In genomic region chr7:82868309-82869230, GRCm38 (mm10) we compare ENCODE assay signal across 8 mouse cellular contexts. TPM values are rescaled to one million over a fixed set of nuclear protein-coding genes. Genes with fewer than 3 reads are reported as not detected.
DNase-seq lines count a peak whose midpoint lies in the region; ATAC-seq and TF ChIP-seq lines count a peak whose summit lies in the region.

No protein-coding gene starts in this region.

- DNase-seq in 3134 (ENCODE audit: extremely low read depth, insufficient read length, low spot score), result peak; percentile 20
- DNase-seq in T-cell, adult 2 months (ENCODE audit: low spot score), result peak; percentile 68
- DNase-seq in embryo, embryonic 11.5 days (ENCODE audit: low read depth, low spot score), result peak; percentile 49
- DNase-seq in heart, embryonic 10.5 days (ENCODE audit: low spot score), result peak; percentile 78
- DNase-seq in thymus, adult 2 months, result peak; percentile 62

- TF ChIP-seq CTCF in thymus, adult 2 months (IDR thresholded peaks at IDR 0.05; ENCODE audit: borderline replicate concordance, control insufficient read depth, extremely low read depth, insufficient read depth, low read length, poor library complexity), result no peak

- peak overlapping the region; percentile 94 for H3K4me3 ChIP-seq in heart, embryonic 10.5 days
- H3K4me3 ChIP-seq in kidney, embryonic 15.5 days (replicated peaks), result peak overlapping the region; percentile 92
- peak overlapping the region; percentile 69 for H3K4me3 ChIP-seq in liver, embryonic 12.5 days
- H3K4me3 ChIP-seq in neural tube, embryonic 12.5 days, result peak overlapping the region; percentile 100
- H3K4me3 ChIP-seq in thymus, adult 2 months (ENCODE audit: control insufficient read depth, insufficient read depth, low read length), result peak overlapping the region; percentile 97

- H3K4me1 ChIP-seq in heart, embryonic 10.5 days, result peaks cover 27% of the 10 kb centered on the region
- peaks cover 33% of the 10 kb centered on the region for H3K4me1 ChIP-seq in kidney, embryonic 15.5 days
- peaks cover 44% of the 10 kb centered on the region for H3K4me1 ChIP-seq in liver, embryonic 12.5 days
- peaks cover 33% of the 10 kb centered on the region for H3K4me1 ChIP-seq in neural tube, embryonic 12.5 days
- H3K4me1 ChIP-seq in thymus, adult 2 months (replicated peaks; ENCODE audit: control insufficient read depth, insufficient read depth, low read length), result peaks cover 18% of the 10 kb centered on the region

- WGBS in heart, embryonic 10.5 days, result under 1% methylated on average over 56 of the region's 56 CpGs
- under 1% methylated on average over 56 of the region's 56 CpGs for WGBS in kidney, embryonic 15.5 days
- under 1% methylated on average over 56 of the region's 56 CpGs for WGBS in liver, embryonic 12.5 days (ENCODE audit: insufficient replicate concordance)
- under 1% methylated on average over 56 of the region's 56 CpGs for WGBS in neural tube, embryonic 12.5 days
- WGBS in thymus, adult 2 months, result 25% methylated on average over 56 of the region's 56 CpGs

- H3K9me3 ChIP-seq in heart, embryonic 10.5 days, result no peaks in the 10 kb centered on the region
- H3K9me3 ChIP-seq in kidney, embryonic 15.5 days (replicated peaks), result no peaks in the 10 kb centered on the region
- H3K9me3 ChIP-seq in liver, embryonic 12.5 days (replicated peaks), result no peaks in the 10 kb centered on the region
- H3K9me3 ChIP-seq in neural tube, embryonic 12.5 days, result no peaks in the 10 kb centered on the region

- H3K4me2 ChIP-seq in kidney, embryonic 15.5 days, result peak overlapping the region; percentile 95
- H3K4me2 ChIP-seq in liver, embryonic 12.5 days, result peak overlapping the region; percentile 87
- H3K4me2 ChIP-seq in neural tube, embryonic 12.5 days (replicated peaks), result peak overlapping the region; percentile 96

- no peak for ATAC-seq in kidney, embryonic 15.5 days (replicated peaks; ENCODE audit: low FRiP score)
- ATAC-seq in liver, embryonic 12.5 days, result no peak
- ATAC-seq in neural tube, embryonic 12.5 days (ENCODE audit: low FRiP score, low read depth), result no peak

- H3K36me3 ChIP-seq in heart, embryonic 10.5 days, result peaks cover 14% of the 10 kb centered on the region
- peaks cover 15% of the 10 kb centered on the region for H3K36me3 ChIP-seq in kidney, embryonic 15.5 days
- H3K36me3 ChIP-seq in liver, embryonic 12.5 days, result 0 out of 2 replicates have a peak, but pooled peaks cover 6% of the 10 kb centered on the region
- H3K36me3 ChIP-seq in neural tube, embryonic 12.5 days, result peaks cover 24% of the 10 kb centered on the region
- 0 out of 2 replicates have a peak, but pooled peaks cover 3% of the 10 kb centered on the region for H3K36me3 ChIP-seq in thymus, adult 2 months (ENCODE audit: control insufficient read depth, insufficient read depth, low read length)

- H3K27ac ChIP-seq in heart, embryonic 10.5 days, result peak overlapping the region; percentile 99
- peak overlapping the region; percentile 99 for H3K27ac ChIP-seq in kidney, embryonic 15.5 days
- 0 out of 2 replicates have a peak overlapping the region, but pooled peaks have one; percentile 84 for H3K27ac ChIP-seq in liver, embryonic 12.5 days
- H3K27ac ChIP-seq in neural tube, embryonic 12.5 days, result peak overlapping the region; percentile 100
- H3K27ac ChIP-seq in thymus, adult 2 months (ENCODE audit: control insufficient read depth, insufficient read depth, low read length), result peak overlapping the region; percentile 79; the same call in 1 of the 2 replicates

- TF ChIP-seq POLR2A in thymus, adult 2 months (IDR thresholded peaks at IDR 0.05; ENCODE audit: control insufficient read depth, extremely low read depth, insufficient read depth, low read length, poor library complexity), result no peak

- peak overlapping the region; percentile 93 for H3K9ac ChIP-seq in kidney, embryonic 15.5 days
- peak overlapping the region; percentile 75 for H3K9ac ChIP-seq in liver, embryonic 12.5 days
- peak overlapping the region; percentile 100 for H3K9ac ChIP-seq in neural tube, embryonic 12.5 days

- H3K27me3 ChIP-seq in heart, embryonic 10.5 days (ENCODE audit: insufficient read depth, poor library complexity, severe bottlenecking), result no peaks in the 10 kb centered on the region
- H3K27me3 ChIP-seq in kidney, embryonic 15.5 days, result no peaks in the 10 kb centered on the region
- peaks cover 65% of the 10 kb centered on the region for H3K27me3 ChIP-seq in liver, embryonic 12.5 days (replicated peaks)
- H3K27me3 ChIP-seq in neural tube, embryonic 12.5 days (replicated peaks), result no peaks in the 10 kb centered on the region
- H3K27me3 ChIP-seq in thymus, adult 2 months (ENCODE audit: control insufficient read depth, insufficient read depth, low read length), result no peaks in the 10 kb centered on the region

RNA-seq across cellular contexts. Expression of gene Mex3b, which starts 1.4 kb away (rescaled TPM):
- polyA plus RNA-seq in heart, embryonic 10.5 days (2016; fragmentation: Nextera tagmentation; extraction: Ambion mirVana), result 7.3 and 14.8 TPM in 2 replicates
- polyA plus RNA-seq in kidney, embryonic 15.5 days (2015; fragmentation: Nextera tagmentation; extraction: Ambion mirVana), result 11.1 and 11.3 TPM in 2 replicates
- polyA plus RNA-seq in liver, embryonic 12.5 days (2016; fragmentation: Nextera tagmentation; extraction: Ambion mirVana), result 2.7 and 3.2 TPM in 2 replicates
- polyA plus RNA-seq in neural tube, embryonic 12.5 days (2016; fragmentation: Nextera tagmentation; extraction: Ambion mirVana), result 42.9 and 44.0 TPM in 2 replicates
- polyA plus RNA-seq in thymus, adult 2 months (2012; rRNA removed), result 75.3 and 77.1 TPM in 2 replicates

Comparison
In these comparisons a context has a peak if more than half of its experiments do, and no peak if none do; other contexts are left out.
1. DNase-seq: peak in every context shown above with its lines; median percentile 78 in heart, embryonic 10.5 days; 68 in T-cell, adult 2 months; 62 in thymus, adult 2 months; 49 in embryo, embryonic 11.5 days; 20 in 3134.